Mouse (Mus musculus): Measurements from ENCODE around the gene Cdc37l1.

- TF ChIP-seq ZC3H11A (IDR thresholded peaks at IDR 0.05; ENCODE audit: borderline replicate concordance, low read depth, low read length) (no peak), HCFC1 (IDR thresholded peaks at IDR 0.05; ENCODE audit: borderline replicate concordance, insufficient read depth, low read length) (no peak), ZNF384 (IDR thresholded peaks at IDR 0.05; ENCODE audit: low read depth, low read length) (no peak)
Measured at GRCm38 (mm10) chr19:29015410-29016203, 25.5 kb downstream of the Cdc37l1 start.

All from ES-E14 (cell line).